Mouse (Mus musculus): ENCODE data around the gene Nppb. TPM values are rescaled to one million over a fixed set of nuclear protein-coding genes. Genes with fewer than 3 reads are reported as not detected.

The Nppb gene
- total and polyA plus RNA-seq, 3 experiments = not detected

- DNase-seq (ENCODE audit: low read depth, low spot score) = peak; percentile 63
- H3K27me3 ChIP-seq (ENCODE audit: control insufficient read depth in 1 of 2, insufficient read depth in 2 of 2, low read length in 2 of 2) = no peaks in the 10 kb centered on the region
- peak; percentile 38; the same call in 1 of the 2 replicates for TF ChIP-seq MXI1 (IDR thresholded peaks at IDR 0.05; ENCODE audit: low read depth, low read length)
- no peak for TF ChIP-seq MAX (IDR thresholded peaks at IDR 0.05; ENCODE audit: low read length)
- TF ChIP-seq SIN3A (IDR thresholded peaks at IDR 0.05; ENCODE audit: low read length) = peak; percentile 53; the same call in 1 of the 2 replicates
- peaks cover 0 to 4% of the 10 kb centered on the region in 2 experiments; a peak in 1 of 4 replicates for H3K4me1 ChIP-seq (ENCODE audit: control insufficient read depth in 1 of 2, insufficient read depth in 2 of 2, low read length in 2 of 2)
- H3K4me3 ChIP-seq (ENCODE audit: control insufficient read depth in 1 of 2, insufficient read depth in 1 of 2, low read depth in 2 of 2, low read length in 2 of 2) = no peak overlapping the region
- peaks cover 0 to 2% of the 10 kb centered on the region in 2 experiments; a peak in 1 of 4 replicates for H3K36me3 ChIP-seq (ENCODE audit: control insufficient read depth in 1 of 2, insufficient read depth in 2 of 2, low read length in 2 of 2)
- H3K27ac ChIP-seq (ENCODE audit: control insufficient read depth, low read depth, low read length) = no peak overlapping the region
- H3K79me2 ChIP-seq (ENCODE audit: control insufficient read depth, insufficient read depth, low read length, poor library complexity) = no peaks in the 10 kb centered on the region
- H3K9ac ChIP-seq (ENCODE audit: control insufficient read depth, low read depth, low read length, poor library complexity, severe bottlenecking) = no peak overlapping the region
- H3K9me3 ChIP-seq (replicated peaks; ENCODE audit: insufficient read depth, low read length) = no peaks in the 10 kb centered on the region
Measured at GRCm38 (mm10) chr4:147957141-147957540, 28.4 kb upstream of the Nppb start.

DNA sequence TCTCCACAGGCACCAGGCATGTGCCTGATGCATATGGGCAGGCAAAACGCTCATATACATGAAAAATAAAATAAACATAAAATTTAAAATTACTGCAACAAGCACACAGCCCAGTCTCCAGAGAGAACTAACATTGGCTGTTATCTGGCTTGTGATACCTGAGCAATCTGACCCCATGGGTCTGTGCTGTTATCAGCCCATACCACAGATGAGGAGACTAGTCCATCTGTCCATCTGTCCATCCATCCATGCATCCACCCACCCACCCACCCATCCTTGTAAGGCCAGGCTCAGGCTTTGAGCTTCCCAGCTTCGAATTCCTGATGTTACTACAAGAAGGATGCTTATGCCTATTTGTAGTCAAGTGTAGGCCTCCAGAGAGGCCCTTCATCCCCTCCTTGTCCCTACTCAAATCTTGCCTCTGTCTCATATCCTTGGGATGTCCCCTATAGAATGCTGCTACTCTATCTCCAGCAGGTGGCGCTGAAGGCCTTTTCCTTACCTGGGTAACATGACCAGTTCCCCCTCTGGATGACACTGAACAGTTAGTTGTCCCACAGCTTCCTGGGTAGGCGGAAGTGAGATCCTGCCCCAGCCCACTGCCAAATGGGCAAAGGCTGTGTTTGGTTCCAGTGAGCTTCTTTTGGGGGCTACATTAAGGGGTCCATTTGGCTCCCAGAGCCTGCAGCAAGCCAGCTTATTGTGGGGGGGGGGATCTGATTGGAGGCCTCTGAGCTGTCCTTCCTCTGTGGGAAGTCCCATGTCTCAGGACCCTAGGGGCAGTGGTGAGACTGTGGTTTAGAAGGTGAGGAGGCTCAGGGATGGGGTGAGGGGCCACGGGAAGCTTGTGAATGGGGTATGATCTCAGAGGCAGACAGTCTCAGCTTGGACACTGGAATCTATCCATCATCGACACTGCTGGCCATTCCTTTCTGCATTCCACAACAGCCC, 25.4 kb upstream of the Nppb start:
- H3K79me2 ChIP-seq (ENCODE audit: control insufficient read depth, insufficient read depth, low read length, poor library complexity) = no peaks in the 10 kb centered on the region
- no peaks in the 10 kb centered on the region for H3K27me3 ChIP-seq (ENCODE audit: control insufficient read depth in 1 of 2, insufficient read depth in 2 of 2, low read length in 2 of 2)
- no peak overlapping the region for H3K27ac ChIP-seq (ENCODE audit: control insufficient read depth, low read depth, low read length)
- TF ChIP-seq ELF1 (IDR thresholded peaks at IDR 0.05; ENCODE audit: low read depth, low read length) = peak; percentile 90
- TF ChIP-seq MAX (IDR thresholded peaks at IDR 0.05; ENCODE audit: low read length) = no peak
- peak; percentile 76 for TF ChIP-seq SMC3 (IDR thresholded peaks at IDR 0.05; ENCODE audit: low read depth, low read length)
- TF ChIP-seq ZC3H11A (IDR thresholded peaks at IDR 0.05; ENCODE audit: low read depth, low read length) = peak; percentile 69
- no peak for TF ChIP-seq ETS1 (IDR thresholded peaks at IDR 0.05; ENCODE audit: low read depth, low read length)
- no peak for TF ChIP-seq POLR2AphosphoS5 (IDR thresholded peaks at IDR 0.05; ENCODE audit: borderline replicate concordance, low read depth, low read length)
- TF ChIP-seq SIN3A (IDR thresholded peaks at IDR 0.05; ENCODE audit: low read length) = peak; percentile 77
- TF ChIP-seq HCFC1 (IDR thresholded peaks at IDR 0.05; ENCODE audit: low read depth, low read length) = peak; percentile 62
- TF ChIP-seq NELFE (IDR thresholded peaks at IDR 0.05; ENCODE audit: low read depth, low read length) = no peak
- TF ChIP-seq ZMIZ1 (IDR thresholded peaks at IDR 0.05; ENCODE audit: low read depth, low read length) = no peak
- peak; percentile 83 for TF ChIP-seq RAD21 (IDR thresholded peaks at IDR 0.05; ENCODE audit: low read depth, low read length)
- TF ChIP-seq CTCF (IDR thresholded peaks at IDR 0.05 in 2 of 3, conservative IDR thresholded peaks at IDR 0.05 in 1 of 3; ENCODE audit: control insufficient read depth in 1 of 3, insufficient read depth in 1 of 3, low read depth in 2 of 3, low read length in 3 of 3, poor library complexity in 1 of 3, severe bottlenecking in 1 of 3) = peak; percentile 57 to 83 (median 75)
- TF ChIP-seq MYC (IDR thresholded peaks at IDR 0.05; ENCODE audit: low read depth, low read length) = no peak
- no peaks in the 10 kb centered on the region for H3K36me3 ChIP-seq (ENCODE audit: control insufficient read depth in 1 of 2, insufficient read depth in 2 of 2, low read length in 2 of 2)
- H3K9ac ChIP-seq (ENCODE audit: control insufficient read depth, low read depth, low read length, poor library complexity, severe bottlenecking) = peak overlapping the region; percentile 14; the same call in 1 of the 2 replicates
- H3K4me3 ChIP-seq (ENCODE audit: control insufficient read depth in 1 of 2, insufficient read depth in 1 of 2, low read depth in 2 of 2, low read length in 2 of 2) = peak overlapping the region; percentile 21 to 37; a peak in 2 of 4 replicates
- peak; percentile 91 for DNase-seq (ENCODE audit: low read depth, low spot score)
- H3K4me1 ChIP-seq (ENCODE audit: control insufficient read depth in 1 of 2, insufficient read depth in 2 of 2, low read length in 2 of 2) = peaks cover 0 to 4% of the 10 kb centered on the region in 2 experiments; a peak in 1 of 4 replicates
- H3K9me3 ChIP-seq (replicated peaks; ENCODE audit: insufficient read depth, low read length) = no peaks in the 10 kb centered on the region
